Mouse (Mus musculus) myocyte (in vitro differentiated cells): Measurements from ENCODE around the gene Cdh10. TPM values are rescaled to one million over a fixed set of nuclear protein-coding genes. Genes with fewer than 3 reads are reported as not detected.

Experiments
- H3K27me3 ChIP-seq: one replicate; pipeline ENCODE4 v1.6.1; 2011; ENCODE audit not compliant: control insufficient read depth, insufficient read depth, insufficient read length
- H3K36me3 ChIP-seq: one replicate; pipeline ENCODE4 v1.6.1; 2011; ENCODE audit not compliant: control insufficient read depth, insufficient read depth
- H3K4me2 ChIP-seq: one replicate; pipeline ENCODE4 v1.6.1; 2011; ENCODE audit warnings: low read depth, control low read depth
- H3K4me3 ChIP-seq: one replicate; pipeline ENCODE4 v1.5.1; 2011; ENCODE audit warnings: mild to moderate bottlenecking, control low read depth, moderate library complexity
- H3K79me2 ChIP-seq: one replicate; pipeline ENCODE4 v1.6.1; 2011; ENCODE audit not compliant: control insufficient read depth, insufficient read depth
- H3ac ChIP-seq: one replicate; pipeline ENCODE4 v1.6.1; 2011; ENCODE audit not compliant: control insufficient read depth, insufficient read length
- CEBPB ChIP-seq: IDR thresholded peaks from 2 replicates; pipeline ENCODE4 v1.6.1; 2011; ENCODE audit warnings: mild to moderate bottlenecking, moderate library complexity; ENCODE audit not compliant: poor library complexity, insufficient read depth, severe bottlenecking
- E2F4 ChIP-seq: IDR thresholded peaks from one replicate; pipeline ENCODE4 v1.6.1; 2011; ENCODE audit warnings: mild to moderate bottlenecking, control low read depth, moderate library complexity; ENCODE audit not compliant: insufficient read depth
- MAX ChIP-seq: IDR thresholded peaks from one replicate; pipeline ENCODE4 v1.6.1; 2011; ENCODE audit warnings: low read depth, mild to moderate bottlenecking, control low read depth
- MYOD1 ChIP-seq, 3 experiments: IDR thresholded peaks; one replicate each; pipeline ENCODE4 v1.6.1; 2011; ENCODE audit warnings: control low read depth in 2 of 3, low read depth in 2 of 3, mild to moderate bottlenecking in 2 of 3, moderate library complexity in 1 of 3; ENCODE audit not compliant: insufficient read length in 2 of 3, control insufficient read depth in 1 of 3
- MYOG ChIP-seq, 3 experiments: IDR thresholded peaks; one replicate each; pipeline ENCODE4 v1.6.1; 2011; ENCODE audit warnings: control low read depth in 2 of 3, low read depth in 2 of 3, mild to moderate bottlenecking in 2 of 3; ENCODE audit not compliant: insufficient read length in 2 of 3, control insufficient read depth in 1 of 3, insufficient read depth in 1 of 3
- POLR2A ChIP-seq: IDR thresholded peaks from one replicate; pipeline ENCODE4 v1.6.1; 2011; ENCODE audit warnings: low read depth, mild to moderate bottlenecking, control low read depth, moderate library complexity; ENCODE audit not compliant: insufficient read length
- POLR2AphosphoS2 ChIP-seq: IDR thresholded peaks from one replicate; pipeline ENCODE4 v1.6.1; 2011; ENCODE audit warnings: low read depth, control low read depth; ENCODE audit not compliant: insufficient read length
- REST ChIP-seq: IDR thresholded peaks from one replicate; pipeline ENCODE4 v1.6.1; 2011; ENCODE audit warnings: mild to moderate bottlenecking, control low read depth, moderate library complexity; ENCODE audit not compliant: insufficient read depth, insufficient read length
- SRF ChIP-seq: IDR thresholded peaks from one replicate; pipeline ENCODE4 v1.6.1; 2011; ENCODE audit warnings: low read depth; ENCODE audit not compliant: control insufficient read depth, insufficient read length
- TCF12 ChIP-seq: IDR thresholded peaks from one replicate; pipeline ENCODE4 v1.6.1; 2011; ENCODE audit warnings: mild to moderate bottlenecking, control low read depth; ENCODE audit not compliant: poor library complexity, insufficient read depth, severe bottlenecking
- TCF3 ChIP-seq: IDR thresholded peaks from one replicate; pipeline ENCODE4 v1.6.1; 2011; ENCODE audit warnings: low read depth, control low read depth; ENCODE audit not compliant: insufficient read length
- USF1 ChIP-seq: IDR thresholded peaks from one replicate; pipeline ENCODE4 v1.6.1; 2011; ENCODE audit warnings: low read depth, mild to moderate bottlenecking, control low read depth, moderate library complexity
- polyA plus RNA-seq: library from polyadenylated mRNA; unstranded; fragments of >200 nt; fragmentation: generic; extraction: Trizol; gene quantifications from one replicate; pipeline ENCODE4 v1.2.1, GENCODE M21; 2012; ENCODE audit warnings: missing spikeins

Cdh10 gene
- polyA plus RNA-seq, 1 experiment = 3.5 TPM

- Histone ChIP-seq H3K36me3 (no peaks in the 10 kb centered on the region), H3K4me2 (no peak overlapping the region), H3ac (no peak overlapping the region), H3K79me2 (no peaks in the 10 kb centered on the region), H3K27me3 (no peaks in the 10 kb centered on the region), H3K4me3 (no peak overlapping the region)
- TF ChIP-seq POLR2AphosphoS2 (no peak), CEBPB (no peak), USF1 (no peak), TCF3 (no peak)
Measured at GRCm38 (mm10) chr15:18858135-18858534, 39.4 kb downstream of the Cdh10 start.

DNA sequence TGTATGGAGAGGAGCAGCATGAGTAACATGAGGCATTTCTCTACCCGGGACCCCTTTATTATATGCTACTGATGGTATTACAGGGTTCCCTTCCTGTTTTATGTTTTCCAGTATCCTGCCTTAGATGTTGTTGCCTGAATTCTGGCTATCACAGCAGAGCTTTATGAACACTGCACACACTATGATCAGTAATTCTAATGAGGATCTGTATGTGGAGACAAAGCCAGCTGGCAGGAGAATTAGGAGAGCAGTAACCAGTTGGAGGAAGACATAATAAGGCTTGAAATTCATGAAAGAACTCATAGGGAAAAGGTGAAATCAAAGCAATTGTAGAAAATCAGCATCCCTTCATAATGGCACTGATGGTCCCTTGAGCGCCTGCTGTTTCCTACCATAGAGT is 51.1 kb downstream of the Cdh10 start:
- Histone ChIP-seq H3K36me3 (no peaks in the 10 kb centered on the region), H3K79me2 (no peaks in the 10 kb centered on the region), H3ac (no peak overlapping the region), H3K4me2 (no peak overlapping the region), H3K4me3 (no peak overlapping the region), H3K27me3 (no peaks in the 10 kb centered on the region)
- TF ChIP-seq MYOD1 (IDR thresholded peaks at IDR 0.05; ENCODE audit: control insufficient read depth in 1 of 3, insufficient read length in 2 of 3, low read depth in 2 of 3) (no peak), TCF3 (no peak)

- H3K4me3 ChIP-seq = no peak overlapping the region
- H3K36me3 ChIP-seq = no peaks in the 10 kb centered on the region
- no peaks in the 10 kb centered on the region for H3K79me2 ChIP-seq
- H3K4me2 ChIP-seq = peak overlapping the region; percentile 47
- no peaks in the 10 kb centered on the region for H3K27me3 ChIP-seq
- no peak overlapping the region for H3ac ChIP-seq
- TF ChIP-seq MYOG (IDR thresholded peaks at IDR 0.05; ENCODE audit: control insufficient read depth in 1 of 3, insufficient read depth in 1 of 3, insufficient read length in 2 of 3, low read depth in 2 of 3) (no peak), POLR2AphosphoS2 (no peak), POLR2A (no peak), MAX (no peak), CEBPB (no peak), E2F4 (no peak), SRF (no peak), MYOD1 (IDR thresholded peaks at IDR 0.05; ENCODE audit: control insufficient read depth in 1 of 3, insufficient read length in 2 of 3, low read depth in 2 of 3) (no peak)
Measured at GRCm38 (mm10) chr15:18881467-18881866, 62.7 kb downstream of the Cdh10 start.

GRCm38 (mm10) chr15:18886673-18887072 is 67.9 kb downstream of the Cdh10 start:
- TF ChIP-seq POLR2AphosphoS2 = no peak
- no peak for TF ChIP-seq USF1
- Histone ChIP-seq H3K27me3 (no peaks in the 10 kb centered on the region), H3K36me3 (no peaks in the 10 kb centered on the region), H3K4me2 (no peak overlapping the region), H3K79me2 (no peaks in the 10 kb centered on the region), H3K4me3 (no peak overlapping the region), H3ac (no peak overlapping the region)

DNA sequence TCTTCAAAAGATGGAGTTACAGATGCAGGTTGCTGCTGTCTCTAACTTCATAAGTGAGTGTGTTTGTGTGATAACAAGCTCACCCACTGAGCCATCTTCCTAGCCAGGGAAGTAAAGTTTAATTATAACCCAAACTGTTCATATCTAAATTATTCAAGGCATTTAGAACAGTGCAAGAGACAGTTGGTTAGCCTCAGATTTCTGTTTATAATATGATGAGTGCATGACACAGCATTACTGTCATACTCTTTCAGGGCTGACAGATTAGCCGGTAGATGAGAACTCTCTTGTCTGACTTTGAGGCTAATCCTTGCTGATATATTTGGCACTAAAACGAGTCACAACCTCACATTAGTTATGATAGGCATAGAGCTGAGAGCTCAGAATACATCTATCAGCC is 70.2 kb downstream of the Cdh10 start:
- Histone ChIP-seq H3K4me3 (no peak overlapping the region), H3K79me2 (no peaks in the 10 kb centered on the region), H3ac (no peak overlapping the region), H3K4me2 (no peak overlapping the region), H3K36me3 (no peaks in the 10 kb centered on the region), H3K27me3 (no peaks in the 10 kb centered on the region)
- TF ChIP-seq MYOG (IDR thresholded peaks at IDR 0.05; ENCODE audit: control insufficient read depth in 1 of 3, insufficient read depth in 1 of 3, insufficient read length in 2 of 3, low read depth in 2 of 3) (peak in 1 of 3 experiments; percentile 17), USF1 (no peak)

DNA sequence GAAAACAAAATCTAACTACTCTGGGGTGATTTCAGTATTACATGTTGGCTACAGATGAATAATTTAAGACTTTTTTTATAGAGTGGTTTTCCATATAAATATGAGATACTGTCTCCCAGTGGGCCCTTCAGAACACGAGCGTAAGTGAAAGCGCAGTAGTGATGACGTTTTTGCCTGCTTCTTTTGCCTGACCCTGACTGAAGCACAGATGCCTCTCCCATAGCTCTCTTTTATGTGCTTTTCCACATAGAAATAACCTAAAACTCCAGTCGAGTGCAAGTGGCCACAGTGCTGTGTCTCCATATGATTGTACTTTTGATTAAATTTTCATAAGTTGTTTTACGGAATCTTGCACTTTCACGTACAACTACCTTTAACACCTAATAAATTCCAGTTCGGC is 71.6 kb downstream of the Cdh10 start:
- TF ChIP-seq MYOG (IDR thresholded peaks at IDR 0.05; ENCODE audit: control insufficient read depth in 1 of 3, insufficient read depth in 1 of 3, insufficient read length in 2 of 3, low read depth in 2 of 3) (no peak), POLR2AphosphoS2 (no peak), SRF (no peak), POLR2A (no peak), MYOD1 (IDR thresholded peaks at IDR 0.05; ENCODE audit: control insufficient read depth in 1 of 3, insufficient read length in 2 of 3, low read depth in 2 of 3) (no peak), TCF3 (no peak), CEBPB (no peak), MAX (no peak), TCF12 (no peak), E2F4 (no peak), USF1 (no peak), REST (no peak)
- no peaks in the 10 kb centered on the region for H3K27me3 ChIP-seq
- H3ac ChIP-seq = no peak overlapping the region
- H3K79me2 ChIP-seq = no peaks in the 10 kb centered on the region
- H3K36me3 ChIP-seq = no peaks in the 10 kb centered on the region
- no peak overlapping the region for H3K4me3 ChIP-seq
- H3K4me2 ChIP-seq = no peak overlapping the region
